Mouse (Mus musculus): ENCODE results near the gene Car2.

GRCm38 (mm10) chr3:14948067-14948800 is 62.2 kb downstream of the Car2 start:
- no peak for TF ChIP-seq CTCF (conservative IDR thresholded peaks at IDR 0.05; ENCODE audit: low read length)
- no peak for TF ChIP-seq POU5F1 (IDR thresholded peaks at IDR 0.05; ENCODE audit: borderline replicate concordance, low read length)

Measured in E14TG2a.4 (cell line).